Comparison of ENCODE assay signal across 13 mouse cellular contexts in genomic region chr7:82890875-82891515, GRCm38 (mm10).
"Had no signal": no experiment of that assay in that cellular context is flagged by ENCODE, and none has a peak within 500 bp of the region (broad histone marks: within the 10 kb centered on the region; RNA-seq: fewer than 3 reads in every experiment).

No protein-coding gene starts in this region.

- DNase-seq: kidney, postnatal 25 days; lung, embryonic 14.5 days; lung, postnatal 10 days; right cerebral cortex, postnatal 14 days; thymus, adult 2 months had no signal

- H3K27ac ChIP-seq: left cerebral cortex, adult 2 months; limb, embryonic 15.5 days; liver, embryonic 12.5 days; macrophage; midbrain, embryonic 13.5 days; neural tube, embryonic 15.5 days; stomach, embryonic 15.5 days had no signal

- H3K9me3 ChIP-seq: limb, embryonic 15.5 days; liver, embryonic 12.5 days; midbrain, embryonic 13.5 days; neural tube, embryonic 15.5 days; stomach, embryonic 15.5 days had no signal

- H3K4me3 ChIP-seq: left cerebral cortex, adult 2 months; limb, embryonic 15.5 days; liver, embryonic 12.5 days; midbrain, embryonic 13.5 days; myocyte; neural tube, embryonic 15.5 days; stomach, embryonic 15.5 days had no signal

- H3K4me1 ChIP-seq: liver, embryonic 12.5 days; midbrain, embryonic 13.5 days; stomach, embryonic 15.5 days had no signal

- H3K36me3 ChIP-seq: limb, embryonic 15.5 days; liver, embryonic 12.5 days; midbrain, embryonic 13.5 days; neural tube, embryonic 15.5 days; stomach, embryonic 15.5 days had no signal

- H3K4me2 ChIP-seq: limb, embryonic 15.5 days; liver, embryonic 12.5 days; lung, embryonic 14.5 days; midbrain, embryonic 13.5 days; neural tube, embryonic 15.5 days; stomach, embryonic 15.5 days had no signal

- ATAC-seq: liver, embryonic 12.5 days; midbrain, embryonic 13.5 days had no signal

- H3K9ac ChIP-seq: limb, embryonic 15.5 days; liver, embryonic 12.5 days; lung, embryonic 14.5 days; midbrain, embryonic 13.5 days; neural tube, embryonic 15.5 days; stomach, embryonic 15.5 days had no signal

- H3K27me3 ChIP-seq: limb, embryonic 15.5 days; liver, embryonic 12.5 days; midbrain, embryonic 13.5 days; neural tube, embryonic 15.5 days; stomach, embryonic 15.5 days had no signal
